Mouse (Mus musculus): ENCODE measurements around the gene Myo1c.

DNA sequence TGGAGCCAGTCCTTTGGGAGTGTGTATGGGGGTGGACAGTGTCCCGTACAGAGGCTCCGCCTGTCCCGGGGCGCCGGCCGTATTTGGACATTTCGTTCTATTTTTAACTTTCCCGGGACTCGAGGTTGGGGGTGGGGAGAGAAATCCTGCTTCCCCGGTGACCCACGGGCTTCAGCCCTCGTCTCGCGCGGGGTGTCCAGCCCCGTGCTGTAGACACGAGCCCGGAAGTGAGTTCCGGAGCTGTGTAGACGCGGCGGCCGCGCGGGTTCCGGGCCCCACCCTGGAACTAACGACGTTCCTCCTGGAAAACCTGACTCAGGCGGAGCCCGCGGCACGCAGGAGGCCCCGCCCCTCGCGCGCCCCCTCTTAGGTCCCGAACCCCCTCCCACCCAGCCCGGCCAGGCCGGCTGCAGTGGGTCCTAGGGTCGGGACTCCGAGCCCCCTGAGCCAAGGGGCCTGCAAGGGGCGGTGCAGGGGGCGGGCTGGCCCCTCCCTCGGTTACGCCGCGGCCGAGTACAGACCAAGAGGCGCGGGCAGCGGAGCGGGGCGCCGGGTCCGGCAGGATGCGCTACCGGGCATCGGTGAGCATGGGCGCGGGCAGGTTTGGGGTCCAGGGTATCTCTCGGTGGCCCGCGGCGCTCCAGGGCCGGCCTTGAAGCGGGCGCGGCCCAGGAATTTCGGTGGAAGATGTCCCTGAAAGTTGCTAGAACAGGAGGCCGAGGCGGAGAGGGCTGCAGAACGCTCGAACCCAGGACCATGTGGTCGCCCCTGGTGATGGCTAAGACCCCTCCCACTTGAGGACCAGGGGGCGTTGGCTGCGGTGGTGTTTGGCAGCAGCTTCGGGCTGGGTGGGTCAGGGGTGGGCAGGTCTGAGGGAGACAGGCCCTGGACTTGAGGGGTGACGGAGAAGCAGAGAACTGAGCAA is 5.6 kb downstream of the Myo1c start:
- TF ChIP-seq GATA1 (IDR thresholded peaks at IDR 0.05; ENCODE audit: borderline replicate concordance, low read length) = no peak
- no peak for TF ChIP-seq FLI1 (IDR thresholded peaks at IDR 0.05; ENCODE audit: low read length)

Measured in megakaryocyte, embryonic 14.5 days (primary cell).